Mouse (Mus musculus) Patski (cell line): ENCODE results near the gene Cabp1. TPM values are rescaled to one million over a fixed set of nuclear protein-coding genes. Genes with fewer than 3 reads are reported as not detected.

Experiments
- ATAC-seq: fragments of 100-300 bp; one replicate; pipeline ENCODE4 v1.8.0; 2021
- CTCF ChIA-PET: fragments of 350-600 bp; sonication (Branson Sonifier 250); formaldehyde crosslinking; loops from one replicate; lab custom pipeline; 2022; ENCODE audit warnings: inconsistent platforms; lab: Charles Lee
- POLR2A ChIA-PET: fragments of 350-600 bp; sonication (Branson Sonifier 250); formaldehyde crosslinking; loops from one replicate; lab custom pipeline; 2022; ENCODE audit warnings: antibody characterized with exemption, inconsistent platforms; lab: Charles Lee
- DNase-seq: peaks from one replicate; pipeline ENCODE4 v3.0.0-alpha.2; 2011; ENCODE audit warnings: low read depth, low spot score
- H3K27me3 ChIP-seq: fragments of 371-371 bp; one replicate; pipeline ENCODE4 v1.5.1; 2021
- CTCF ChIP-seq: fragments of 100-300 bp; IDR thresholded peaks from one replicate; pipeline ENCODE4 v1.5.1; 2021
- in situ Hi-C: fragments of 300-500 bp; cut with MboI; formaldehyde crosslinking; loops from 3 replicates; pipeline ENCODE4 v1.11.1; 2018; ENCODE audit warnings: low pct_unique_long_range_greater_than_20kb, mixed read lengths
- polyA plus RNA-seq: library from polyadenylated mRNA; unstranded; gene quantifications from one replicate; pipeline ENCODE4 v1.2.3, GENCODE M21; 2021

Cabp1 gene
- polyA plus RNA-seq, 1 experiment from 2014 or later: 0.05 TPM

DNA sequence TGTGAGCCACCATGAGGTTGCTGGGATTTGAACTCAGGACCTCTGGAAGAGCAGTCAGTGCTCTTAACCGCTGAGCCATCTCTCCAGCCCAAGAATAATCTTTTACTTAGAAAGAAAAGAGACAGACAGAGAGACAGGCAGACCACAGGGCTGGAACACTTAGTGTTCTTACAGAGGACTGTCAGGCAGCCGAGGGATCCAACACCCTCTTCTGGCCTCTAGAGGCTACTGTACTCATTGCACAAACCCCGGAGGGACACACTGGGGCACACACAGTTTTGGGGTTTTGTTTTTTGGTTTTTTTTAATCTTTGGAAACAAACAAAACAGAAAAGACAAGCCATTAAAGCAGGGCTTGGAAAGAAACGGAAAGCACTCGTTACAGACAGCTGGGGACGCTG lies 64.9 kb downstream of the Cabp1 start:
- DNase-seq: no peak
- POLR2A ChIA-PET: interaction anchor here (0.6 kb wide), 1 partner anchor 360 kb away, joined by 3 read pairs; no protein-coding TSS in a partner anchor
- CTCF ChIA-PET: no interaction called here
- H3K27me3 ChIP-seq: no peaks in the 10 kb centered on the region
- ATAC-seq: no peak
- TF ChIP-seq CTCF: no peak
- in situ Hi-C loops: loop anchor here (5.0 kb wide), 1 partner anchor 108 kb away; the partner anchor contains the start of gene Pop5

DNA sequence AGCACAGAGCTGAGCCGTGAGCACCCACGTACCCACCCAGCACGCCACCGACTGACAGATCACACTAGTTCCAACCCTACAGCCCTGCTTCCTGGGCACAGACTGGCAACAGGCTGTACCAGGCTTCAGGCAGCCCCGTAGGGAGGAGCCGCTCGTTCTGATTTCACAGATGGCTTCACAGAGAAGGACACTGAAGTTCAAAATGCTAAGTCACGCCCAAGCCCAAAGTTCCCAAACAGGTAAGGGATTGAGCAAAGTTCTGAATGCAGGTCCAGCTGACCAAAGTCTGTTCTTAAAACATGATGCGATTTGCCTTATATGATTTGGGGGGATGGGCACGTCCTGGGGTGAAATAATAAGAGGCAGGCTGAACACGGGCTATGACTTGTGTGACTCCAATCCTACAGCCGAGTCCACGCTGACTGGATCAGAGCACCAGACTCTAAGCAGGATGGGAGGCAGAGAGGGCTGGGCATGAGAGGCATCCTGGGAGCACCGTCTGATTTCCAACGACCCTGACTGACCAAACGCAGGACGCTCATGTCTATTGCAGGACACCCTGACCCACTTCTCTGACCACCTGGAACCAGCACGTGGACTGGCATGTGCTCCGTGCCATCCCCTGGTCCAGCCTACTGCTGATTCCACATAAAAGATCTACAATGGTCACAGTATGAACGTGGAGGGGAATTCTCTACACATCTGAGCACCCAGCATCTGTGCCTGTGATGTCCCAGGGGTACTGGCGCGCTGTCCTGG lies 66.6 kb downstream of the Cabp1 start:
- ChIA-PET CTCF (no interaction called here), POLR2A (no interaction called here)
- TF ChIP-seq CTCF: no peak
- DNase-seq (no peak), ATAC-seq (no peak)
- in situ Hi-C loops: loop anchor here (5.0 kb wide), 1 partner anchor 110 kb away; the partner anchor contains the start of gene Pop5
- H3K27me3 ChIP-seq: no peaks in the 10 kb centered on the region

DNA sequence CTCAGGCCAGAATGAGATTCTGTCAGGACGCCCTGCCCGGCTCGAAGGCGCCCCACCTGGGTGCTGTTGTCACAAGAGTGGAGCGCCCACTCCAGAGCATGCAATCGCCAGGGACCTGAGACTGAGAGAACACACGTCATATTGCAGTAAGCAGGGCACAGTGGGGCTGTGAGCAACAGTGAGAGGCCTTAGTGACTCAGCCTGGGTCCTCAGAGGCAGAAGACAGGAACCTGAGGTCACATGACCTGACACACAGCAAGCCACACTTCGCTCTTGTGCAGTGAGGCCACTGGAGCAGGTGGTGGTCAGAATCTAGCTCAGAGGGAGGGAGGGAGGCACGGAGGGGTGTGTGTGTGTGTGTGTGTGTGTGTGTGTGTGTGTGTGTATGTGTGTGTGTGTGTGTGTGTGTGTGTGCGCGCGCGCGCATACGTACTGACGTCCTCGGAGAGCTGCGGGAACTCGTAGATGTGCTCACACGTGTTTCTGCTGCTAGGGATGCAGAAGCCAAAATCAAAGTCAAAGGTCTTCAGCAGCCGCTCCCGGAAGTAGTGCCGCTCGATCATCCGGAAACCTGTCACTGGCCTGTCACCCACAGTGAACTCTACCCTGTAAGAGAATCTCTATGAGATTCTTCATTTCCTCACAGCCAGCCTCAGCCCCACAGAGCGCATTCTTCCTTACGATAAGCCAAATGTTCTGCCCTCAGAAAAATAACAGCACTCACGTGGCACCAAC lies 67.4 kb downstream of the Cabp1 start:
- ChIA-PET CTCF (interaction anchor here (2.5 kb wide), 1 partner anchor 39 kb away, joined by 15 read pairs; no protein-coding TSS in a partner anchor), POLR2A (interaction anchor here (1.9 kb wide), 1 partner anchor 7 kb away, joined by 5 read pairs; the partner anchor contains the start of gene Unc119b)
- ATAC-seq: no peak
- H3K27me3 ChIP-seq: no peaks in the 10 kb centered on the region
- TF ChIP-seq CTCF: no peak
- DNase-seq: no peak
- in situ Hi-C loops: loop anchor here (5.0 kb wide), 1 partner anchor 111 kb away; the partner anchor contains the start of gene Pop5

GRCm38 (mm10) chr5:115125211-115125871 lies 68.8 kb downstream of the Cabp1 start:
- DNase-seq (no peak), ATAC-seq (peak; percentile 40)
- no peaks in the 10 kb centered on the region for H3K27me3 ChIP-seq
- POLR2A ChIA-PET: interaction anchor here (0.6 to 1.9 kb wide), 4 partner anchors 9 to 223 kb away, joined by 5 to 9 read pairs (median 5); partner anchors contain the start of gene Unc119b
- in situ Hi-C loops: loop anchor here (5.0 kb wide), 1 partner anchor 112 kb away; the partner anchor contains the start of gene Pop5
- no peak for TF ChIP-seq CTCF
- CTCF ChIA-PET: interaction anchor here (0.8 to 2.5 kb wide), 17 partner anchors 10 to 152 kb away, joined by 3 to 15 read pairs (median 4); partner anchors contain the start of genes Mlec, Pop5 and Unc119b

DNA sequence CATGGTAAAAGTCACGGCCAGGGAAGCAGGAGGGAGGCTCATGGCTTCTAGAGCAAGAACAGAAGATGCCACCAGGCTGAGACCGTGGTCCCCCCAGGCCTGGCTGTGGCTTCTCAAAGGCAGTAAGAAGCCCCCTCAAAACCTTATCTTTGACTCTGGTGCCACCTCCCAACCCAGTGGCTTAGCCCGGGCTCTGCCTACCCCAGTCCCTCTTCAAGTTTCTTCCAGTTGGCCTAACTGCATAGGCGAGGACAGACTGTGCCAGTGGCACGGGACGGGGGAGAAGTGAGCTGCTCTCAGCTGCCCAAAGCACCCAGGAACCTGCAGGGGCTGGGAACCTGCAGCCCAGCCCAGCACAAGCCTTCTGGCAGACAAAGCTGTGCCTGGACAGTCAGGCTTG lies 69.5 kb downstream of the Cabp1 start:
- TF ChIP-seq CTCF: no peak
- ChIA-PET POLR2A (interaction anchor here (0.6 to 1.4 kb wide), 2 partner anchors 38 to 223 kb away, joined by 5 to 9 read pairs; no protein-coding TSS in a partner anchor), CTCF (interaction anchor here (0.8 to 2.5 kb wide), 16 partner anchors 11 to 146 kb away, joined by 3 to 15 read pairs (median 5); partner anchors contain the start of genes Mlec, Pop5 and Unc119b)
- no peak for DNase-seq
- ATAC-seq: no peak
- no peaks in the 10 kb centered on the region for H3K27me3 ChIP-seq
- in situ Hi-C loops: loop anchor here (5.0 kb wide), 1 partner anchor 113 kb away; the partner anchor contains the start of gene Pop5

DNA sequence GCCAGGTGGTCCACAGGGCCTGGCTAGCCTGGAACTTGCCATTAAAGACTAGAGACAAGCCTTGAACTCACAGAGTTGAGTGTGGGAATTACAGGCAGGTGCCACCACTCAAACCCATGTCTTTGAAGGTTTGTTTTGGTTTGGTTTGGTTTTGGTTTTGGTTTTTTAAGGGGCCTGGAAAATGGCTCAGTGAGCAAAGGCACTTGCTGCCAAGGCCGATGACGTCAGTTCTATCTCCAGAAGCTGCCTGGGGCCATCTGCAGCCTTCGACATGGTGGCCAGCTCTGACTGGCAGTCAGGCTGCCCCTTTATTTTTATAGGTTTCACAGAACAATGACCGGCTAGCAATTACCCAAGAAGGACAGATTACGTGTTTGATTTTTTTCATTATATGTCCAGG lies 73.2 kb downstream of the Cabp1 start:
- ChIA-PET CTCF (interaction anchor here (1.0 kb wide), 1 partner anchor 40 kb away, joined by 3 read pairs; no protein-coding TSS in a partner anchor), POLR2A (interaction anchor here (1.2 kb wide), 1 partner anchor 35 kb away, joined by 4 read pairs; no protein-coding TSS in a partner anchor)
- H3K27me3 ChIP-seq: no peaks in the 10 kb centered on the region
- ATAC-seq: peak; percentile 23
- TF ChIP-seq CTCF: no peak
- no peak for DNase-seq
- in situ Hi-C loops: no loop called here

DNA sequence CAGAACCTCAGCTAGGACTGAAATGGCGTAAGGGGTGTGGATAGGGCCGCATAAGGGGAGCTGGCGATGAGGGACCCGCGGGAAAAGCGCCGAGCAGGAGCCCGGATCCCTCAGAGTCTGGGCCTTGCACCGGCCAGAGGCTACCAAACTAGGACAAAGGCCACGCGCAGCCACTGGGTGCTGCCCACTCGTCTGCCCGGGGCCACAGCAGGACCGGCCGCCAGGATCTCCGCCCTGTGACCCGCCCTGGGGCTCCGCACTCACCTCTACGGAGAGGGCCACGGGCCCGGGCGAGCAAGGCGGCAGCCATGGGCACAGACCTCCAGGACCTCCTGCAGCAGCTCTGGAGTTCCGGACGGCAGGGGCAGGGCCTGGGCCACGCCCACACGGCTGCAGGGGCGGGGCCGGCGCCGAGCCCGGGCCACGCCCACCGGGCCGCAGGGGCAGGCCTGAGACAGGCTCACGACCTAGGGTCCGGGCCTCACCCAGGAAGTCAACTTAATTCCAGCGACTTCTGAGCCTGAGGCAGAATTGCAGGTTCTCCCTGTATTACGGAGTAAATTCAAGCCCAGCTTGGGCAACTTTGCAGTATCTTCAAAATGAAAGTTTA lies 75.1 kb downstream of the Cabp1 start, which contains the start of gene Acads:
Gene Acads, minus strand, starts transcription at position 386 of the 610 bp plus-strand sequence.
- CTCF ChIA-PET: interaction anchor here (1.1 to 1.5 kb wide), 4 partner anchors 11 to 142 kb away, joined by 3 to 4 read pairs (median 4); no protein-coding TSS in a partner anchor
- TF ChIP-seq CTCF: no peak
- POLR2A ChIA-PET: interaction anchor here (0.6 to 1.6 kb wide), 2 partner anchors 11 to 37 kb away, joined by 3 to 6 read pairs; no protein-coding TSS in a partner anchor
- DNase-seq (no peak), ATAC-seq (peak; percentile 66)
- in situ Hi-C loops: no loop called here
- H3K27me3 ChIP-seq: no peaks in the 10 kb centered on the region

Other genes with a start within 250 kb of the Cabp1 start
- 0.05 TPM for gene Hnf1a, start 223.3 kb downstream of the Cabp1 start, polyA plus RNA-seq
- 71.9 TPM for gene Sppl3, start 183.2 kb downstream of the Cabp1 start, polyA plus RNA-seq
- gene Gm10401, start 96.1 kb downstream of the Cabp1 start, polyA plus RNA-seq: not detected
- gene Acads, start 75.0 kb downstream of the Cabp1 start, polyA plus RNA-seq: 141 TPM
- 98.3 TPM for gene Unc119b, start 59.4 kb downstream of the Cabp1 start, polyA plus RNA-seq
- 294 TPM for gene Mlec, start 36.2 kb downstream of the Cabp1 start, polyA plus RNA-seq
- gene Pop5, start 41.5 kb upstream of the Cabp1 start, polyA plus RNA-seq: 123 TPM
- 286 TPM for gene Rnf10, start 78.5 kb upstream of the Cabp1 start, polyA plus RNA-seq
- 49.9 TPM for gene Coq5, start 85.3 kb upstream of the Cabp1 start, polyA plus RNA-seq
- 704 TPM for gene Dynll1, start 106.6 kb upstream of the Cabp1 start, polyA plus RNA-seq
- gene Srsf9, start 132.8 kb upstream of the Cabp1 start, polyA plus RNA-seq: 137 TPM
- 23.5 TPM for gene Gatc, start 146.8 kb upstream of the Cabp1 start, polyA plus RNA-seq
- gene Triap1, start 146.8 kb upstream of the Cabp1 start, polyA plus RNA-seq: 46.1 TPM
- gene Cox6a1, start 154.6 kb upstream of the Cabp1 start, polyA plus RNA-seq: 1,264 TPM
- 22.2 TPM for gene Msi1, start 235.2 kb upstream of the Cabp1 start, polyA plus RNA-seq